Mouse (Mus musculus) ES-Bruce4 (cell line): ENCODE measurements at regions not wholly inside any gene's neighbourhood (a gene's known extent, or its start where the extent isn't known, plus 50 kb on each side); places are given as distances from the start of the nearest gene placed in this dataset.

Experiments
- CTCF ChIP-seq: IDR thresholded peaks from one replicate; pipeline ENCODE4 v1.8.1; 2011; ENCODE audit warnings: low read depth, low read length
- POLR2A ChIP-seq: IDR thresholded peaks from one replicate; pipeline ENCODE4 v1.8.1; 2011; ENCODE audit warnings: low read length; ENCODE audit not compliant: insufficient read depth

GRCm38 (mm10) chr2:173356786-173357185 lies 80.5 kb upstream of the Pmepa1 start:
- TF ChIP-seq CTCF, result no peak
- no peak for TF ChIP-seq POLR2A
